In the genomic region with DNA sequence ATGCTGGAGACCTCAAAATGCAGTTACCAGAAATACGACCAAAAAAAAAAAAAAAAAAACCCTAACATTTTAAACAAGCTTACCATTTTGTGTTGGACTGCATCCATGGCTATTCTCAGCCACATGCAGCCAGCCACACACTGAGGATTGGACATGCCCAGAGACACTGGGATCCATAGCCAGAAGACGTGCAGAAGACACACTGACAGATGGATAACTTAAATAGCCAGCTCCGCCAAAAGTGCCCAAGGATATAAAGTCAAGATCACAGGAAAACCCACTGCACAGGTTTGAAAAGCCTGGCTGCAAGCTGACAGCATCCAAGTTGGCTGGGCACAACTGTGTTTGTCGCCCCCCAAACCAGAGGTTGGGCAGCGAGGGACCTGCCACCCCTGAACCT, we compare ENCODE assay signal across 16 mouse cellular contexts. TPM values are rescaled to one million over a fixed set of nuclear protein-coding genes. Genes with fewer than 3 reads are reported as not detected.
"Had no signal": no experiment of that assay in that cellular context is flagged by ENCODE, and none has a peak within 500 bp of the region (broad histone marks: within the 10 kb centered on the region; RNA-seq: fewer than 3 reads in every experiment).

No protein-coding gene starts in this region.

- H3K4me3 ChIP-seq: intestine, embryonic 15.5 days; kidney, embryonic 15.5 days; limb, embryonic 15.5 days; liver, embryonic 12.5 days; midbrain, embryonic 10.5 days; stomach, embryonic 15.5 days had no signal

- DNase-seq: kidney, adult 2 months; kidney, postnatal 14 days; lung, embryonic 14.5 days; lung, postnatal 10 days; lung, postnatal 4 days; spleen, adult 18-20 months; thymus, postnatal 36 days had no signal

- ATAC-seq: intestine, embryonic 15.5 days; liver, embryonic 12.5 days; midbrain, embryonic 16.5 days had no signal

- H3K9me3 ChIP-seq: intestine, embryonic 15.5 days; kidney, embryonic 15.5 days; limb, embryonic 15.5 days; liver, embryonic 12.5 days; midbrain, embryonic 10.5 days; stomach, embryonic 15.5 days had no signal

- H3K4me2 ChIP-seq: intestine, embryonic 15.5 days; kidney, embryonic 15.5 days; limb, embryonic 15.5 days; liver, embryonic 12.5 days; lung, embryonic 14.5 days; stomach, embryonic 15.5 days had no signal

- H3K9ac ChIP-seq: intestine, embryonic 15.5 days; kidney, embryonic 15.5 days; limb, embryonic 15.5 days; liver, embryonic 12.5 days; lung, embryonic 14.5 days; stomach, embryonic 15.5 days had no signal

- H3K36me3 ChIP-seq: intestine, embryonic 15.5 days; kidney, embryonic 15.5 days; limb, embryonic 15.5 days; liver, embryonic 12.5 days; midbrain, embryonic 10.5 days; stomach, embryonic 15.5 days had no signal

- H3K27ac ChIP-seq: intestine, embryonic 15.5 days; kidney, embryonic 15.5 days; limb, embryonic 15.5 days; liver, embryonic 12.5 days; midbrain, embryonic 10.5 days; stomach, embryonic 15.5 days had no signal

RNA-seq across cellular contexts. Expression of gene Lyzl4, which starts 22.2 kb away (rescaled TPM):
- polyA plus RNA-seq: intestine, embryonic 15.5 days; kidney, embryonic 15.5 days; limb, embryonic 11.5 days; lung, embryonic 14.5 days; midbrain, embryonic 10.5 days; midbrain, embryonic 16.5 days; neural tube, embryonic 14.5 days had no signal
